Mouse (Mus musculus) heart, postnatal 0 days (tissue): Measurements from ENCODE around the gene Cfap77. TPM values are rescaled to one million over a fixed set of nuclear protein-coding genes. Genes with fewer than 3 reads are reported as not detected.

Experiments
- ATAC-seq: fragments of 200-750 bp; cut with Nextera tagmentation; 2 replicates; pipeline ENCODE4 v1.8.0; 2017; ENCODE audit warnings: low read depth, moderate number of reproducible peaks, moderate library complexity; ENCODE audit not compliant: insufficient read depth
- DNase-seq: peaks from one replicate; pipeline ENCODE4 v3.0.0-alpha.2; 2016; ENCODE audit warnings: low spot score
- H3K27ac ChIP-seq: fragments of 300-500 bp; sonication (generic); 2 replicates; pipeline ENCODE4 v1.5.1; 2014; ENCODE audit warnings: low read depth, mild to moderate bottlenecking
- H3K27me3 ChIP-seq: fragments of 300-500 bp; sonication (generic); 2 replicates; pipeline ENCODE4 v1.6.1; 2014; ENCODE audit warnings: low read length, mixed read lengths; ENCODE audit not compliant: control insufficient read depth, insufficient read depth
- H3K36me3 ChIP-seq: fragments of 300-500 bp; sonication (generic); replicated peaks from 2 replicates; pipeline ENCODE4 v1.6.1; 2014; ENCODE audit warnings: low read length, mixed read lengths; ENCODE audit not compliant: control insufficient read depth, insufficient read depth
- H3K4me1 ChIP-seq: fragments of 300-500 bp; sonication (generic); 2 replicates; pipeline ENCODE4 v1.6.1; 2014; ENCODE audit warnings: antibody characterized with exemption; ENCODE audit not compliant: control insufficient read depth, insufficient read depth
- H3K4me2 ChIP-seq: fragments of 300-500 bp; sonication (generic); 2 replicates; pipeline ENCODE4 v1.6.1; 2014; ENCODE audit warnings: low read depth, mild to moderate bottlenecking, low read length, moderate library complexity
- H3K4me3 ChIP-seq: fragments of 300-500 bp; sonication (generic); 2 replicates; pipeline ENCODE4 v1.5.1; 2014; ENCODE audit warnings: low read depth, low read length
- H3K9ac ChIP-seq: fragments of 300-500 bp; sonication (generic); replicated peaks from 2 replicates; pipeline ENCODE4 v1.6.1; 2014; ENCODE audit warnings: low read depth, low read length, mixed read lengths
- H3K9me3 ChIP-seq: fragments of 300-500 bp; sonication (generic); replicated peaks from 2 replicates; pipeline ENCODE4 v1.6.1; 2016; ENCODE audit warnings: low read length; ENCODE audit not compliant: control insufficient read depth
- CTCF ChIP-seq: IDR thresholded peaks from 2 replicates; pipeline ENCODE4 v1.5.1; 2016; ENCODE audit warnings: antibody characterized with exemption, control low read depth, low read depth
- EP300 ChIP-seq: IDR thresholded peaks from 2 replicates; pipeline ENCODE4 v1.6.1; 2016; ENCODE audit warnings: antibody characterized with exemption, low read depth
- WGBS: fragments of 180-500 bp; shearing (Covaris S2); extraction: QIAGEN DNeasy Blood & Tissue Kit; methylation state at CpG from one replicate; pipeline ENCODE4 v1.1.7; 2014; 5-methylcytosine and 5-hydroxymethylcytosine counted together
- polyA plus RNA-seq: library from polyadenylated mRNA; unstranded; fragments of >200 nt; fragmentation: Nextera tagmentation; extraction: Ambion mirVana; gene quantifications from 2 replicates; pipeline ENCODE4 v1.2.1, GENCODE M21; 2015
- total RNA-seq: library from RNA; depleted of rRNA; stranded (reverse); fragments of >200 nt; gene quantifications from 2 replicates; pipeline ENCODE4 v1.2.3, GENCODE M21; 2014; ENCODE audit warnings: low replicate concordance

Cfap77 gene
- total and polyA plus RNA-seq, 2 experiments from 2014 or later, result 0.11 TPM; not detected in 1

DNA sequence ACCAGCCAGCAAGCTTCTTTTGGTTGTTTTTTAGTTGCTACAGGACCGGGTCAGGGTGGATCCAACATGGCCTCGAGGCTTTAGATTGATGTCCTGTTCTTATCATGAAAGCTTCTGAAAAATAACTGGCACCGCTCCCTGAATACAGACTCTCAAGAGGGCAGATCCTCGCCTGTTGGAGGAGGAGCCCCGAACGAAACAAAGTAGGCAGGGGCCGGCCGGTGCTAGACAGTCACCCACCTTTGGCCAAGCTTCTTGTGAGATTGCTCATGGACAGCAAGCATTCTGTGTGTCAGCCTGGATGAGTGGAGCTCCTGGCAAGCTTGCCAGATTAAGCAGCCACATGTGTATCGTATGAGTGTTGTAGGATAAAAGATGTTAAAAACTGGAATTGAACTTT lies 150.1 kb downstream of the Cfap77 start:
- peaks cover 33% of the 10 kb centered on the region for H3K27me3 ChIP-seq

DNA sequence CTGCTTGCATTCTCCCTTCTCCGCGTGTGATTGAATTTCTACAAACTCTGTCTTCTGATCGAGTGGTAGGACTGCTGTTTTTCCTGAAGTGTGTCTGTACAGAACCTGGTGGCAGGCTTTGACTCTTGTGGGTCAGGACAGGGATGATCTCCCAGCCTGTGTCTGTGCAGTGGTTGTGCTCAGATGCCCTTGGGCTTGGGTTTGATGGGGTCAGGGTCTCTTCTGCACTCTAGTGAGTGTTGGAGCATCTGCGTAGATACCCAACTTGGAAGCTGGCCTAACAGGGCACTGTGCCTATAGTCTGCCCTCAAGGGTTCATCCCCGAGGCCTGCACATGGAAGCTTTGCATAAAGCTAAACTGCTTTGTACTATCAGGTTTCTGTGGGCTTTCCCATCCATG lies 151.0 kb downstream of the Cfap77 start:
- H3K36me3 ChIP-seq, result peaks cover 26% of the 10 kb centered on the region
- TF ChIP-seq CTCF, result no peak
- no peak for TF ChIP-seq EP300
- H3K4me2 ChIP-seq, result no peak overlapping the region
- DNase-seq, result no peak
- H3K9ac ChIP-seq, result no peak overlapping the region
- no peaks in the 10 kb centered on the region for H3K9me3 ChIP-seq
- H3K4me1 ChIP-seq, result peaks cover 6% of the 10 kb centered on the region; the same call in 1 of the 2 replicates
- no peak for ATAC-seq
- peaks cover 24% of the 10 kb centered on the region for H3K27me3 ChIP-seq
- no peak overlapping the region for H3K4me3 ChIP-seq
- WGBS, result 85% methylated on average over 5 of the region's 5 CpGs
- no peak overlapping the region for H3K27ac ChIP-seq

More for the DNA sequence above, 150.1 kb downstream of the Cfap77 start:
- WGBS, result 69% methylated on average over 9 of the region's 9 CpGs
- ATAC-seq (no peak), DNase-seq (no peak)
- H3K4me1 ChIP-seq, result peaks cover 9% of the 10 kb centered on the region; the same call in 1 of the 2 replicates
- no peak overlapping the region for H3K4me2 ChIP-seq
- no peak overlapping the region for H3K9ac ChIP-seq
- peaks cover 23% of the 10 kb centered on the region for H3K36me3 ChIP-seq
- H3K4me3 ChIP-seq, result no peak overlapping the region
- H3K27ac ChIP-seq, result no peak overlapping the region
- no peaks in the 10 kb centered on the region for H3K9me3 ChIP-seq
- TF ChIP-seq EP300 (no peak), CTCF (no peak)

DNA sequence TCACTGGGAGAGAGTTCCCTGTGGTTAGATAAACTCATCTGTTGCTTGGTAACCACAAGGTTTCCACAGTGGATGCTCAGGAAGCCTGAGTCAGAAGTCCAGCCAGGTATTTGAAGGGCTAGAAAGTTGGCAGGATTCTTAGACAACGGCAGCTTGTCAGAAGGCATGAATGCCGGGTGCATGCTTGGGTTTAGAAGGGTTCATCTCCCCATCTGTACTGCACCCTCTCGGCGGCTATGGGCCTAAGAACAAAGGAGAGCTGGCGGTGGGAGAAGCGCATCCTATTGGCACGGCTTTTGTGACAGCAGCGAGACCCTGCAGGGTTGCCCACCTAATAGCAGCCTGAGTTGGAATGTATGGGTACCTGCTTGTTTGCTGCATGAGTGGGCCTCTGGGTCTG lies 152.6 kb downstream of the Cfap77 start:
- DNase-seq (no peak), ATAC-seq (no peak)
- Histone ChIP-seq H3K27me3 (peaks cover 9% of the 10 kb centered on the region), H3K36me3 (peaks cover 26% of the 10 kb centered on the region), H3K4me3 (no peak overlapping the region), H3K4me1 (no peaks in the 10 kb centered on the region), H3K27ac (no peak overlapping the region), H3K9me3 (no peaks in the 10 kb centered on the region), H3K4me2 (no peak overlapping the region), H3K9ac (no peak overlapping the region)
- 90% methylated on average over 8 of the region's 8 CpGs for WGBS
- TF ChIP-seq EP300, result no peak
- TF ChIP-seq CTCF, result no peak

GRCm38 (mm10) chr2:28897340-28897899 lies 157.4 kb downstream of the Cfap77 start:
- TF ChIP-seq EP300 (no peak), CTCF (no peak)
- H3K9me3 ChIP-seq, result no peaks in the 10 kb centered on the region
- no peaks in the 10 kb centered on the region for H3K27me3 ChIP-seq
- no peak overlapping the region for H3K9ac ChIP-seq
- H3K4me1 ChIP-seq, result no peaks in the 10 kb centered on the region
- DNase-seq (no peak), ATAC-seq (no peak)
- H3K27ac ChIP-seq, result no peak overlapping the region
- H3K4me3 ChIP-seq, result no peak overlapping the region
- H3K4me2 ChIP-seq, result no peak overlapping the region
- H3K36me3 ChIP-seq, result peaks cover 39% of the 10 kb centered on the region
- 86% methylated on average over 4 of the region's 4 CpGs for WGBS

DNA sequence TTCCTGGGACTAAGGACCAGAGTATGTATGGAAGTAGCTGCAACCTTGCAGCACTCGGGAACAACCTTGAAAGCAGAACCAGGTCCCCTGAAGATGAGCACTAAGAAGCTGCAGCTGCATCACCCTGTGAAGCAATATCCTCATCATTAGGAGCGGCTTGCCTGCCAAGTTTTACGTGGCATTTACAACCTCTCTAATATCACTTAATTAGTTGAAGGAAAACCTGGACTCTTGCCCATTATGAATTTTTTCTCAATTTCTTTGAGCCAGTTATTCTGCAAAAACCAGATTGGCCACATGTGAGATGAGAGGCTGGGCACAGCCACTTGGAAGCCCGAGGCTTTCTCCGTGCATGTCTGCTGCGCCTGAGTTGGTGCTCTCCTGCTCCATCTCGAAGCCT lies 159.0 kb downstream of the Cfap77 start:
- no peak overlapping the region for H3K4me2 ChIP-seq

GRCm38 (mm10) chr2:28893526-28893925 lies 161.3 kb downstream of the Cfap77 start:
- Histone ChIP-seq H3K36me3 (peaks cover 46% of the 10 kb centered on the region), H3K4me1 (no peaks in the 10 kb centered on the region), H3K9me3 (no peaks in the 10 kb centered on the region), H3K9ac (no peak overlapping the region), H3K4me2 (no peak overlapping the region), H3K27me3 (no peaks in the 10 kb centered on the region), H3K4me3 (no peak overlapping the region), H3K27ac (no peak overlapping the region)
- DNase-seq (no peak), ATAC-seq (no peak)
- WGBS, result 74% methylated on average over 6 of the region's 6 CpGs
- TF ChIP-seq EP300 (no peak), CTCF (no peak)

More for the DNA sequence above, 159.0 kb downstream of the Cfap77 start:
- DNase-seq, result no peak
- H3K4me3 ChIP-seq, result no peak overlapping the region
- WGBS, result 91% methylated on average over 7 of the region's 7 CpGs
- no peak for ATAC-seq
- no peaks in the 10 kb centered on the region for H3K27me3 ChIP-seq
- no peak overlapping the region for H3K9ac ChIP-seq
- peaks cover 44% of the 10 kb centered on the region for H3K36me3 ChIP-seq
- H3K27ac ChIP-seq, result no peak overlapping the region
- no peaks in the 10 kb centered on the region for H3K4me1 ChIP-seq
- no peaks in the 10 kb centered on the region for H3K9me3 ChIP-seq
- TF ChIP-seq CTCF (no peak), EP300 (no peak)
